Mouse (Mus musculus) MEL (cell line): ENCODE measurements at regions not wholly inside any gene's neighbourhood (a gene's known extent, or its start where the extent isn't known, plus 50 kb on each side); places are given as distances from the start of the nearest gene placed in this dataset.

Experiments
- DNase-seq: peaks from one replicate; pipeline ENCODE4 v3.0.0; 2011; ENCODE audit warnings: low read depth, low spot score
- H3K27ac ChIP-seq: 2 replicates; pipeline ENCODE4 v1.5.1; 2012; ENCODE audit warnings: low read depth, mild to moderate bottlenecking, control low read depth, low read length, moderate library complexity; ENCODE audit not compliant: control insufficient read depth
- H3K27me3 ChIP-seq, 2 experiments: fragments of 150-350 bp in 1 of 2; sonication (generic) in 1 of 2; 2 replicates each; pipeline ENCODE4 v1.6.1; 2012; ENCODE audit warnings: low read length in 2 of 2, mild to moderate bottlenecking in 2 of 2, improper control_type of control experiment in 1 of 2, moderate library complexity in 1 of 2; ENCODE audit not compliant: insufficient read depth in 2 of 2, control insufficient read depth in 1 of 2
- H3K36me3 ChIP-seq, 2 experiments: 2 replicates each; pipeline ENCODE4 v1.6.1; 2012 to 2014; ENCODE audit warnings: low read length in 2 of 2, improper control_type of control experiment in 1 of 2, inconsistent platforms in 1 of 2, mild to moderate bottlenecking in 1 of 2; ENCODE audit not compliant: insufficient read depth in 2 of 2, control insufficient read depth in 1 of 2
- H3K4me1 ChIP-seq, 2 experiments: fragments of 150-350 bp in 1 of 2; sonication (generic) in 1 of 2; 2 replicates each; pipeline ENCODE4 v1.6.1; 2012; ENCODE audit warnings: low read length in 2 of 2, improper control_type of control experiment in 1 of 2, mild to moderate bottlenecking in 1 of 2; ENCODE audit not compliant: insufficient read depth in 2 of 2, control insufficient read depth in 1 of 2
- H3K4me3 ChIP-seq, 2 experiments: fragments of 150-350 bp in 1 of 2; sonication (generic) in 1 of 2; 2 replicates each; pipeline ENCODE4 v1.5.1; 2012; ENCODE audit warnings: low read depth in 2 of 2, low read length in 2 of 2, mild to moderate bottlenecking in 2 of 2, moderate library complexity in 2 of 2, control low read depth in 1 of 2, improper control_type of control experiment in 1 of 2; ENCODE audit not compliant: control insufficient read depth in 1 of 2, insufficient read depth in 1 of 2
- H3K79me2 ChIP-seq: 2 replicates; pipeline ENCODE4 v1.6.1; 2012; ENCODE audit warnings: mild to moderate bottlenecking, low read length, moderate library complexity; ENCODE audit not compliant: control insufficient read depth, poor library complexity, insufficient read depth
- H3K9ac ChIP-seq: 2 replicates; pipeline ENCODE4 v1.6.1; 2012; ENCODE audit warnings: low read depth, mild to moderate bottlenecking, control low read depth, low read length, moderate library complexity; ENCODE audit not compliant: control insufficient read depth, poor library complexity, severe bottlenecking
- H3K9me3 ChIP-seq: fragments of 150-350 bp; sonication (generic); replicated peaks from 2 replicates; pipeline ENCODE4 v1.6.1; 2012; ENCODE audit warnings: mild to moderate bottlenecking, low read length, improper control_type of control experiment, moderate library complexity; ENCODE audit not compliant: insufficient read depth
- BHLHE40 ChIP-seq: IDR thresholded peaks from 2 replicates; pipeline ENCODE4 v1.6.1; 2012; ENCODE audit warnings: low read depth, mild to moderate bottlenecking, inconsistent platforms, low read length, improper control_type of control experiment, borderline replicate concordance
- CHD2 ChIP-seq: IDR thresholded peaks from 2 replicates; pipeline ENCODE4 v1.6.1; 2011; ENCODE audit warnings: low read length, improper control_type of control experiment
- CTCF ChIP-seq, 3 experiments: IDR thresholded peaks in 2 of 3; conservative IDR thresholded peaks in 1 of 3; 2 replicates each; pipeline ENCODE4 v1.5.1; 2011 to 2012; ENCODE audit warnings: low read length in 3 of 3, low read depth in 2 of 3, mild to moderate bottlenecking in 2 of 3, improper control_type of control experiment in 1 of 3, inconsistent platforms in 1 of 3, mixed read lengths in 1 of 3, moderate library complexity in 1 of 3; ENCODE audit not compliant: control insufficient read depth in 1 of 3, insufficient read depth in 1 of 3, poor library complexity in 1 of 3, severe bottlenecking in 1 of 3
- ELF1 ChIP-seq: IDR thresholded peaks from 2 replicates; pipeline ENCODE4 v1.6.1; 2014; ENCODE audit warnings: low read depth, mild to moderate bottlenecking, inconsistent platforms, low read length, improper control_type of control experiment, moderate library complexity
- EP300 ChIP-seq, 2 experiments: IDR thresholded peaks; 2 replicates each; pipeline ENCODE4 v1.6.1; 2011; ENCODE audit warnings: improper control_type of control experiment in 2 of 2, low read length in 2 of 2, low read depth in 1 of 2, mild to moderate bottlenecking in 1 of 2
- ETS1 ChIP-seq: IDR thresholded peaks from 2 replicates; pipeline ENCODE4 v1.6.1; 2012; ENCODE audit warnings: low read depth, mild to moderate bottlenecking, inconsistent platforms, low read length, improper control_type of control experiment, moderate library complexity
- GATA1 ChIP-seq: IDR thresholded peaks from 2 replicates; pipeline ENCODE4 v1.6.1; 2011; ENCODE audit warnings: low read depth, low read length, improper control_type of control experiment
- HCFC1 ChIP-seq: IDR thresholded peaks from 2 replicates; pipeline ENCODE4 v1.6.1; 2012; ENCODE audit warnings: low read depth, mild to moderate bottlenecking, inconsistent platforms, low read length, improper control_type of control experiment, moderate library complexity
- KAT2A ChIP-seq: conservative IDR thresholded peaks from 2 replicates; pipeline ENCODE4 v1.6.1; 2012; ENCODE audit warnings: low read depth, low read length, improper control_type of control experiment, inconsistent platforms
- MAX ChIP-seq: IDR thresholded peaks from 2 replicates; pipeline ENCODE4 v1.6.1; 2011; ENCODE audit warnings: low read length, improper control_type of control experiment
- MYB ChIP-seq: IDR thresholded peaks from 2 replicates; pipeline ENCODE4 v1.6.1; 2011; ENCODE audit warnings: mild to moderate bottlenecking, low read depth, low read length, improper control_type of control experiment
- MYC ChIP-seq: IDR thresholded peaks from 2 replicates; pipeline ENCODE4 v1.6.1; 2011; ENCODE audit warnings: low read depth, mild to moderate bottlenecking, low read length, improper control_type of control experiment, moderate library complexity
- NRF1 ChIP-seq: IDR thresholded peaks from 2 replicates; pipeline ENCODE4 v1.6.1; 2014; ENCODE audit warnings: low read depth, mild to moderate bottlenecking, inconsistent platforms, low read length, improper control_type of control experiment, moderate library complexity; ENCODE audit not compliant: poor library complexity, insufficient read depth, severe bottlenecking
- RAD21 ChIP-seq: IDR thresholded peaks from 2 replicates; pipeline ENCODE4 v1.6.1; 2011; ENCODE audit warnings: mild to moderate bottlenecking, low read depth, low read length, improper control_type of control experiment
- RCOR1 ChIP-seq: IDR thresholded peaks from 2 replicates; pipeline ENCODE4 v1.6.1; 2012; ENCODE audit warnings: low read depth, mild to moderate bottlenecking, inconsistent platforms, low read length, improper control_type of control experiment
- SIN3A ChIP-seq: IDR thresholded peaks from 2 replicates; pipeline ENCODE4 v1.6.1; 2012; ENCODE audit warnings: low read length, improper control_type of control experiment, inconsistent platforms
- SMC3 ChIP-seq: IDR thresholded peaks from 2 replicates; pipeline ENCODE4 v1.6.1; 2011; ENCODE audit warnings: low read depth, low read length, improper control_type of control experiment
- TAL1 ChIP-seq: IDR thresholded peaks from 2 replicates; pipeline ENCODE4 v1.6.1; 2012; ENCODE audit warnings: mild to moderate bottlenecking, inconsistent platforms, low read length, moderate library complexity, mixed read lengths
- TCF12 ChIP-seq: IDR thresholded peaks from 2 replicates; pipeline ENCODE4 v1.6.1; 2014; ENCODE audit warnings: low read depth, mild to moderate bottlenecking, inconsistent platforms, low read length, improper control_type of control experiment, moderate library complexity
- USF1 ChIP-seq: IDR thresholded peaks from 2 replicates; pipeline ENCODE4 v1.6.1; 2014; ENCODE audit warnings: low read depth, mild to moderate bottlenecking, inconsistent platforms, low read length, improper control_type of control experiment, moderate library complexity
- USF2 ChIP-seq, 2 experiments: IDR thresholded peaks; 2 replicates each; pipeline ENCODE4 v1.6.1; 2011 to 2012; ENCODE audit warnings: improper control_type of control experiment in 2 of 2, low read length in 2 of 2, borderline replicate concordance in 1 of 2, inconsistent platforms in 1 of 2, low read depth in 1 of 2, mild to moderate bottlenecking in 1 of 2; ENCODE audit not compliant: insufficient read depth in 1 of 2
- ZKSCAN1 ChIP-seq: IDR thresholded peaks from 2 replicates; pipeline ENCODE4 v1.6.1; 2012; ENCODE audit warnings: low read depth, mild to moderate bottlenecking, inconsistent platforms, low read length, improper control_type of control experiment, moderate library complexity
- ZMIZ1 ChIP-seq: IDR thresholded peaks from 2 replicates; pipeline ENCODE4 v1.6.1; 2012; ENCODE audit warnings: low read depth, mild to moderate bottlenecking, inconsistent platforms, low read length, improper control_type of control experiment, moderate library complexity

- no peak overlapping the region for H3K9ac ChIP-seq
- H3K4me3 ChIP-seq = no peak overlapping the region
- no peaks in the 10 kb centered on the region for H3K9me3 ChIP-seq
- peaks cover 31 to 33% of the 10 kb centered on the region in 2 experiments for H3K4me1 ChIP-seq
- peak; percentile 83 for DNase-seq
- peaks cover 2% of the 10 kb centered on the region; the same call in 1 of the 2 replicates for H3K79me2 ChIP-seq
- peaks cover 0 to 60% of the 10 kb centered on the region in 2 experiments; a peak in 2 of 4 replicates for H3K36me3 ChIP-seq
- TF ChIP-seq ELF1 = no peak
- peak; percentile 93 for TF ChIP-seq TCF12
- TF ChIP-seq RCOR1 = 0 out of 2 replicates have a peak, but pooled peaks have one; percentile 27
- TF ChIP-seq TAL1 = peak; percentile 99
- TF ChIP-seq BHLHE40 = no peak
- no peak for TF ChIP-seq MAX
- TF ChIP-seq SIN3A = peak; percentile 40; the same call in 1 of the 2 replicates
- peak; percentile 69; the same call in 1 of the 2 replicates for TF ChIP-seq ETS1
- no peak for TF ChIP-seq CHD2
- no peak for TF ChIP-seq SMC3
- no peak for TF ChIP-seq ZKSCAN1
- TF ChIP-seq ZMIZ1 = no peak
- no peak for TF ChIP-seq USF2 (IDR thresholded peaks at IDR 0.05; ENCODE audit: borderline replicate concordance in 1 of 2, insufficient read depth in 1 of 2, low read depth in 1 of 2, low read length in 2 of 2)
- no peak for TF ChIP-seq HCFC1
- TF ChIP-seq GATA1 = peak; percentile 88
- peak; percentile 76 for TF ChIP-seq MYB
- TF ChIP-seq CTCF (IDR thresholded peaks at IDR 0.05 in 2 of 3, conservative IDR thresholded peaks at IDR 0.05 in 1 of 3; ENCODE audit: control insufficient read depth in 1 of 3, insufficient read depth in 1 of 3, low read depth in 2 of 3, low read length in 3 of 3, poor library complexity in 1 of 3, severe bottlenecking in 1 of 3) = no peak
- TF ChIP-seq EP300 (IDR thresholded peaks at IDR 0.05; ENCODE audit: low read depth in 1 of 2, low read length in 2 of 2) = peak; percentile 89 to 96
- TF ChIP-seq RAD21 = no peak
- H3K27me3 ChIP-seq = no peaks in the 10 kb centered on the region
- H3K27ac ChIP-seq = peak overlapping the region; percentile 81
These were observed 261.4 kb downstream of the Tex13c3 start for GRCm38 (mm10) chrX:19219727-19220126.

GRCm38 (mm10) chrX:19219301-19219700, 261.8 kb downstream of the Tex13c3 start:
- no peaks in the 10 kb centered on the region for H3K27me3 ChIP-seq
- peak overlapping the region; percentile 59 for H3K27ac ChIP-seq
- H3K36me3 ChIP-seq = peaks cover 0 to 59% of the 10 kb centered on the region in 2 experiments; a peak in 2 of 4 replicates
- DNase-seq = no peak
- peaks cover 2% of the 10 kb centered on the region; the same call in 1 of the 2 replicates for H3K79me2 ChIP-seq
- peaks cover 31 to 33% of the 10 kb centered on the region in 2 experiments for H3K4me1 ChIP-seq
- no peaks in the 10 kb centered on the region for H3K9me3 ChIP-seq
- no peak overlapping the region for H3K9ac ChIP-seq
- no peak overlapping the region for H3K4me3 ChIP-seq
- TF ChIP-seq USF1 (no peak), ETS1 (no peak), NRF1 (no peak), KAT2A (no peak), USF2 (IDR thresholded peaks at IDR 0.05; ENCODE audit: borderline replicate concordance in 1 of 2, insufficient read depth in 1 of 2, low read depth in 1 of 2, low read length in 2 of 2) (no peak), MYC (no peak)
